Mouse (Mus musculus) kidney, embryonic 16.5 days (tissue): ENCODE measurements at regions not wholly inside any gene's neighbourhood (a gene's known extent, or its start where the extent isn't known, plus 50 kb on each side); places are given as distances from the start of the nearest gene placed in this dataset.
A peak's percentile ranks its signal among the peaks of the same experiment; 100 is the strongest.

Experiments used
- ATAC-seq: fragments of 200-750 bp; cut with Nextera tagmentation; 2 replicates; pipeline ENCODE4 v1.8.0; 2017; ENCODE audit warnings: moderate TSS enrichment; ENCODE audit not compliant: low FRiP score, low TSS enrichment
- H3K27ac ChIP-seq: fragments of 300-500 bp; sonication (generic); 2 replicates; pipeline ENCODE4 v1.5.1; 2014; ENCODE audit warnings: low read length
- H3K27me3 ChIP-seq: fragments of 300-500 bp; sonication (generic); 2 replicates; pipeline ENCODE4 v1.6.1; 2014; ENCODE audit warnings: low read length, control low read depth, mixed read lengths; ENCODE audit not compliant: insufficient read depth
- H3K36me3 ChIP-seq: fragments of 300-500 bp; sonication (generic); 2 replicates; pipeline ENCODE4 v1.6.1; 2014; ENCODE audit warnings: low read length, control low read depth, mixed read lengths; ENCODE audit not compliant: insufficient read depth
- H3K4me1 ChIP-seq: fragments of 300-500 bp; sonication (generic); 2 replicates; pipeline ENCODE4 v1.6.1; 2014; ENCODE audit warnings: low read length, control low read depth, mixed read lengths; ENCODE audit not compliant: insufficient read depth
- H3K4me2 ChIP-seq: fragments of 300-500 bp; sonication (generic); replicated peaks from 2 replicates; pipeline ENCODE4 v1.6.1; 2014; ENCODE audit warnings: low read depth, low read length
- H3K4me3 ChIP-seq: fragments of 300-500 bp; sonication (generic); 2 replicates; pipeline ENCODE4 v1.5.1; 2014; ENCODE audit warnings: mild to moderate bottlenecking, low read length
- H3K9ac ChIP-seq: fragments of 300-500 bp; sonication (generic); replicated peaks from 2 replicates; pipeline ENCODE4 v1.6.1; 2014; ENCODE audit warnings: low read length
- H3K9me3 ChIP-seq: fragments of 300-500 bp; sonication (generic); 2 replicates; pipeline ENCODE4 v1.6.1; 2016; ENCODE audit warnings: low read length, control low read depth
- WGBS: fragments of 180-500 bp; shearing (Covaris S2); extraction: QIAGEN DNeasy Blood & Tissue Kit; methylation state at CpG from one replicate; pipeline ENCODE4 v1.1.7; 2014; 5-methylcytosine and 5-hydroxymethylcytosine counted together

- WGBS = 66% methylated on average over 2 of the region's 2 CpGs
- Histone ChIP-seq H3K9ac (no peak overlapping the region), H3K9me3 (no peaks in the 10 kb centered on the region), H3K4me2 (no peak overlapping the region), H3K27ac (no peak overlapping the region), H3K4me3 (no peak overlapping the region), H3K27me3 (no peaks in the 10 kb centered on the region), H3K4me1 (peaks cover 40% of the 10 kb centered on the region), H3K36me3 (no peaks in the 10 kb centered on the region)
- ATAC-seq = no peak
These were observed 93.8 kb downstream of the 1810010D01Rik start for GRCm38 (mm10) chr7:145114145-145114544.

- no peak overlapping the region for H3K4me2 ChIP-seq
- H3K4me3 ChIP-seq = no peak overlapping the region
- H3K27me3 ChIP-seq = no peaks in the 10 kb centered on the region
- H3K36me3 ChIP-seq = no peaks in the 10 kb centered on the region
- H3K9me3 ChIP-seq = no peaks in the 10 kb centered on the region
- peak overlapping the region; percentile 93 for H3K27ac ChIP-seq
- ATAC-seq = no peak
- H3K4me1 ChIP-seq = peaks cover 40% of the 10 kb centered on the region
- WGBS = 75% methylated on average over 7 of the region's 7 CpGs
- peak overlapping the region; percentile 5; the same call in 1 of the 2 replicates for H3K9ac ChIP-seq
These were observed 94.9 kb downstream of the 1810010D01Rik start for GRCm38 (mm10) chr7:145112887-145113531.

GRCm38 (mm10) chr7:145112146-145112830, 95.6 kb downstream of the 1810010D01Rik start:
- Histone ChIP-seq H3K27me3 (no peaks in the 10 kb centered on the region), H3K27ac (peak overlapping the region; percentile 93), H3K9ac (no peak overlapping the region), H3K4me2 (0 out of 2 replicates have a peak overlapping the region, but pooled peaks have one; percentile 47), H3K9me3 (no peaks in the 10 kb centered on the region), H3K4me1 (peaks cover 37% of the 10 kb centered on the region), H3K4me3 (no peak overlapping the region), H3K36me3 (no peaks in the 10 kb centered on the region)
- no peak for ATAC-seq

DNA sequence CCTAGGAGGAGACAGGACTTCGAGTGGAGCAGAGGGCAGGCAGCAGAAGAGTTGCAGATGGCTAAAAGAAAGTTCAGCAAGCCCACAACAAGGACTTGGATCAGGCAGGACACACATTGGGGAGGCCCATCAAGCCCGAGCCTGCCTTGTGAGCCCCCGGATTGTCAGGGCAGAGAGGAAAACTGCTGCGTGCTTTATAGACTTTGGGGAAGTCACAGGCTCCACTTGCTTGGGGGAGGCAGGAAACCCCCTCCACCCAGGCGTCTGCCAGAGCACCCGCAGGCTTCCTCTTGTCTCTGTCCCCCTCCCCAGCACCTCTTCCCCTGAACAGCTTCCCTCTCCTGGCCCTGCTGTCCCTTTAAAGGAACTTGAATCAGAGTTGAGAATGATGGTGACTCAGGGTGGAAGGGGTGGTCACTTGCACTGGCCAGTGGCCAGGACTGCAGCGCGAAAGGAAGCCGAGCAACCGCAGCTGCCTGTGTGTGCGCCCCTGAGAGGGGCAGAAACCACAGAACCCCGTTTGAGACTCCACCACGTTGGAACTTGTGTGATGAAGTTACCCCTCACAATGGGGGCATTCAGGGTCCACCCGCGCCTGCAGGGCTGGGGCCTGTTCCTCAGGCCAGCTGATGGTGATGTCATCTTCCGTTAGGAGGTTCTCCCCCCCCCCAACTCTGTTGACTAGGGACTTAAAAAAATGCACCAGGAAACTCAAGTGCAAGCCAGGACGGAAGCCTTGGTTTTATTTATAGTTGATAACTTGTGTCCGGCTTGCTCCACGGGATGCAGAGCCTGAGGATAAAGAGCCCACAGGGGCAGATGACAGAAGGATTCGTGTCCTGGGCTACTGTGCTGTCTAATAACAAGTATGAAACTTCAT, 96.4 kb downstream of the 1810010D01Rik start:
- 15% methylated on average over 20 of the region's 20 CpGs for WGBS
- Histone ChIP-seq H3K4me2 (peak overlapping the region; percentile 47), H3K36me3 (no peaks in the 10 kb centered on the region), H3K27ac (peak overlapping the region; percentile 93), H3K9me3 (no peaks in the 10 kb centered on the region), H3K4me3 (peak overlapping the region; percentile 15; the same call in 1 of the 2 replicates), H3K9ac (peak overlapping the region; percentile 50), H3K27me3 (no peaks in the 10 kb centered on the region), H3K4me1 (peaks cover 37% of the 10 kb centered on the region)
- ATAC-seq = peak; percentile 78

DNA sequence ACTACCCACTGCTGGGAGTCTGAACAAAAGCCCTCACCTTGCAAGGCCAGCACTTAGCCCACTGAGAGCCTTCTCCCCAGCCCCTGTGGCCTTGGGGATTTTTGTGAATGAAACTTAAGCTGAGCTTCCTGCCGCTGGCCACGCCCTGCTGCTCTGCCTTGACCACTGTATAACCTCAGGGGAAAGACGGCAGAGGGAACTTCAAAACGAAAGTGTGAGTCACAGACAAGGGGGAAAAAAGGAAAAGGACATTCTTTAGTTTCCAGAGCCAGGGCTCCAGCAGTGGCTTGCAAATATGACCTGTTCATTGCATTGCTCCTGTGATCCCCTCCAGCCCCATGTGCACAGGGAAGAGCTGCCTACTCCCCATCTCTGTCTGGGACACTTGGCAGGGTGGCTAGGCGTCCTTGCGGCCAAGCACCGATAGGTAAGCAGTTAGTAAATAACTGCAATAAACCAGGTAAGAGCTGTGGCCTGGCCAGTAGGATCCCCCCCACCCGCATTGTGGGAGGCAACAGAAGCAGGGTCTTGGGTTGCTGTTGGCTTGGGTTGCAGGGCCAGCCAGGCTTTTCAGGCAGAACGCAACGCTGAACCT, 97.2 kb downstream of the 1810010D01Rik start:
- Histone ChIP-seq H3K27ac (peak overlapping the region; percentile 93), H3K9me3 (no peaks in the 10 kb centered on the region), H3K4me1 (peaks cover 37% of the 10 kb centered on the region), H3K27me3 (no peaks in the 10 kb centered on the region), H3K4me2 (peak overlapping the region; percentile 47), H3K4me3 (peak overlapping the region; percentile 15; the same call in 1 of the 2 replicates), H3K36me3 (no peaks in the 10 kb centered on the region), H3K9ac (peak overlapping the region; percentile 50)
- ATAC-seq = peak; percentile 70
- WGBS = 5% methylated on average over 10 of the region's 10 CpGs

DNA sequence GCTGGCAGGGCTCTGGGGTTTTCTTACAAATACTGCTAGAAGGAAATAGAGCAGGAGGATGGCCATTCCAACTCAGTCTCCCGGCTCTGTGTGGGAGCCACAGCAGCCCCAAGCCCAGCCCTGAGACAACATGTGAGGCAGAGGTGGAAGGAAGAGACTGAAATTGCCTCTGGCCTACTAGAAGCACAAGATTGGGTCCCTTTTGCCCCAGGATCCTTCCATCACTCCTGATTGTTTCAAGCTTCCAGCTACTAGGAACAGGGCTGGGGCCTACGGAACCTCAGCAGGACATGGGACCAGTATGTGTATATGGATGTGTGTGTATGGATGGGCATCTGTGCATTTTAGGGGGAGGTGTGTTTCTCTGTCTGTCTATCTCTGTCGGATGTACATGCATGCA, 97.9 kb downstream of the 1810010D01Rik start:
- H3K36me3 ChIP-seq = no peaks in the 10 kb centered on the region
- H3K4me1 ChIP-seq = peaks cover 37% of the 10 kb centered on the region
- H3K9me3 ChIP-seq = no peaks in the 10 kb centered on the region
- no peak for ATAC-seq
- 0 out of 2 replicates have a peak overlapping the region, but pooled peaks have one; percentile 47 for H3K4me2 ChIP-seq
- 0 out of 2 replicates have a peak overlapping the region, but pooled peaks have one; percentile 50 for H3K9ac ChIP-seq
- 72% methylated on average over 3 of the region's 3 CpGs for WGBS
- peak overlapping the region; percentile 93 for H3K27ac ChIP-seq
- no peak overlapping the region for H3K4me3 ChIP-seq
- H3K27me3 ChIP-seq = no peaks in the 10 kb centered on the region

DNA sequence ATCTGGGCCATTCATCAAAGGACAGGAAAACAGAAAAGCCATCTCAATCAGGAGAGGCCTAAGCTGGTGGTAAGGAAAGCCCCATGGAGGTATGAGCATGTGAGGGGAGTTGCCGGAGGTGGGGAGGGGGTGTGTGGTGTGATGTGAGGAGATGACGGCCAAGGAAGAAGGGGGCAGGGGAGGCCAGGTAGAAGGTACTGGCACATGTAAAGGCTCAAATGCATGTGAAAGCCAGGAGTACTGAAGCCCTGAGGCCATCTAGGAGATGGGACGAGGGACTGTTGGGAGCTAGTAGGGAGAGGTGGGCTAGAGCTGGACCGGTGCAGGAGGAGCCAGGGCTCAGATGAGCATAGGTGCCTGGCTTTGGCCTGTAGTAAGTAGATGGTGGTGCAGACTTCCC, 98.4 kb downstream of the 1810010D01Rik start:
- H3K27me3 ChIP-seq = no peaks in the 10 kb centered on the region
- 79% methylated on average over 4 of the region's 4 CpGs for WGBS
- H3K9ac ChIP-seq = no peak overlapping the region
- H3K27ac ChIP-seq = no peak overlapping the region
- H3K9me3 ChIP-seq = no peaks in the 10 kb centered on the region
- no peak overlapping the region for H3K4me2 ChIP-seq
- H3K36me3 ChIP-seq = no peaks in the 10 kb centered on the region
- H3K4me3 ChIP-seq = no peak overlapping the region
- peaks cover 37% of the 10 kb centered on the region for H3K4me1 ChIP-seq
- no peak for ATAC-seq

GRCm38 (mm10) chr7:145108994-145109393, 98.9 kb downstream of the 1810010D01Rik start:
- Histone ChIP-seq H3K4me3 (no peak overlapping the region), H3K4me1 (peaks cover 37% of the 10 kb centered on the region), H3K27me3 (no peaks in the 10 kb centered on the region), H3K4me2 (no peak overlapping the region), H3K27ac (no peak overlapping the region), H3K36me3 (no peaks in the 10 kb centered on the region), H3K9ac (no peak overlapping the region), H3K9me3 (no peaks in the 10 kb centered on the region)
- ATAC-seq = no peak
- WGBS = 78% methylated on average over 3 of the region's 3 CpGs

GRCm38 (mm10) chr7:145107575-145108170, 100.2 kb downstream of the 1810010D01Rik start:
- no peak overlapping the region for H3K27ac ChIP-seq
- peaks cover 31% of the 10 kb centered on the region for H3K4me1 ChIP-seq
- H3K4me3 ChIP-seq = no peak overlapping the region
- H3K27me3 ChIP-seq = no peaks in the 10 kb centered on the region
- H3K9ac ChIP-seq = no peak overlapping the region
- H3K4me2 ChIP-seq = no peak overlapping the region
- H3K9me3 ChIP-seq = no peaks in the 10 kb centered on the region
- WGBS = 77% methylated on average over 2 of the region's 2 CpGs
- no peak for ATAC-seq
- H3K36me3 ChIP-seq = no peaks in the 10 kb centered on the region
